Mouse (Mus musculus): ENCODE measurements around the gene Fus. TPM values are rescaled to one million over a fixed set of nuclear protein-coding genes. Genes with fewer than 3 reads are reported as not detected.
"Not testable (repeated sequence)": the region's sequence is repeated elsewhere in the genome, so short reads cannot be mapped to it uniquely, and the experiment has no call there.

Gene Fus
- polyA plus RNA-seq, 1 experiment: 380 TPM

- Histone ChIP-seq H3K27ac (ENCODE audit: insufficient read depth, low read length) (no peak overlapping the region), H3K4me3 (ENCODE audit: insufficient read depth, low read length) (peak overlapping the region; percentile 72), H3K4me1 (ENCODE audit: control insufficient read depth, insufficient read depth, low read length) (no peaks in the 10 kb centered on the region)
- TF ChIP-seq CTCF (IDR thresholded peaks at IDR 0.05; ENCODE audit: extremely low read depth, insufficient read depth, low read length) (no peak), POLR2A (IDR thresholded peaks at IDR 0.05; ENCODE audit: extremely low read depth, insufficient read depth, low read length) (no peak)
Observed at GRCm38 (mm10) chr7:127936216-127936884, 30.9 kb upstream of the Fus start.

GRCm38 (mm10) chr7:127942097-127942496 is 25.2 kb upstream of the Fus start:
- H3K27ac ChIP-seq (ENCODE audit: insufficient read depth, low read length); H3K4me3 ChIP-seq (ENCODE audit: insufficient read depth, low read length); H3K4me1 ChIP-seq (ENCODE audit: control insufficient read depth, insufficient read depth, low read length): not testable (repeated sequence)

- Histone ChIP-seq H3K4me1 (ENCODE audit: control insufficient read depth, insufficient read depth, low read length) (no peaks in the 10 kb centered on the region), H3K4me3 (ENCODE audit: insufficient read depth, low read length) (no peak overlapping the region), H3K27ac (ENCODE audit: insufficient read depth, low read length) (no peak overlapping the region)
- no peak for TF ChIP-seq CTCF (IDR thresholded peaks at IDR 0.05; ENCODE audit: extremely low read depth, insufficient read depth, low read length)
- no peak for TF ChIP-seq POLR2A (IDR thresholded peaks at IDR 0.05; ENCODE audit: extremely low read depth, insufficient read depth, low read length)
Observed at GRCm38 (mm10) chr7:127944614-127945013, 22.6 kb upstream of the Fus start.

DNA sequence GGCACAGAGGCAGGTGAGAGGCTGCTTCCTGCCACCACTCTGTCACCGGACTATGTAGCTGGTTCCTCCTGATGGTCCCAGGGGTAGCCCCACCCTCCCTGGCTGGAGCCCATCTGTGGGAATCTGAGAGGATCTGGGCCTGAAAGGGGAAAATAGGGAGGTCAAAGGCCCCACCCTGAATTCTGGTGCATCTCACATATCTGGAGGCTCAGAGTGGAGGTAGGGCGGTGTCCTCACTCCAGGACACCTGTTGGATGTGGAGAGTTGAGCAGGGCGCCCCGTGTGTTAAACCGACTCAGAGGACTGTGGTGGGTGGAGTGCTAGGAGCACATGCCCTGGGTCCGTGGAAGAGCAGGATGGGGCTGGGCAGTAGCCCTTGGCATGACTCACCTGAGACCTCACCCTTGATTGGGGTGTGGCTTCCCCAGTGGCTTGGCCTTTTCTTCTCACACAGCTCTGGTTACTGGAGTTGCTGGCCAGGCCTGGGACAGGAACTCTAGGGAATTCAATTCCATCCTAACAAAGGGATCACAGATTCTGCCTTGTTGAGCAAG is 20.7 kb upstream of the Fus start, which contains the start of gene Prss36:
Prss36 (minus strand) TSS at position 256 of the 554 bp plus-strand sequence.
- H3K27ac ChIP-seq (ENCODE audit: insufficient read depth, low read length): no peak within 1 kb of the TSS
- no peaks in the 10 kb centered on the region for H3K4me1 ChIP-seq (ENCODE audit: control insufficient read depth, insufficient read depth, low read length)
- no peak for TF ChIP-seq CTCF (IDR thresholded peaks at IDR 0.05; ENCODE audit: extremely low read depth, insufficient read depth, low read length)
- no peak for TF ChIP-seq POLR2A (IDR thresholded peaks at IDR 0.05; ENCODE audit: extremely low read depth, insufficient read depth, low read length)
- H3K4me3 ChIP-seq (ENCODE audit: insufficient read depth, low read length): no peak within 1 kb of the TSS

DNA sequence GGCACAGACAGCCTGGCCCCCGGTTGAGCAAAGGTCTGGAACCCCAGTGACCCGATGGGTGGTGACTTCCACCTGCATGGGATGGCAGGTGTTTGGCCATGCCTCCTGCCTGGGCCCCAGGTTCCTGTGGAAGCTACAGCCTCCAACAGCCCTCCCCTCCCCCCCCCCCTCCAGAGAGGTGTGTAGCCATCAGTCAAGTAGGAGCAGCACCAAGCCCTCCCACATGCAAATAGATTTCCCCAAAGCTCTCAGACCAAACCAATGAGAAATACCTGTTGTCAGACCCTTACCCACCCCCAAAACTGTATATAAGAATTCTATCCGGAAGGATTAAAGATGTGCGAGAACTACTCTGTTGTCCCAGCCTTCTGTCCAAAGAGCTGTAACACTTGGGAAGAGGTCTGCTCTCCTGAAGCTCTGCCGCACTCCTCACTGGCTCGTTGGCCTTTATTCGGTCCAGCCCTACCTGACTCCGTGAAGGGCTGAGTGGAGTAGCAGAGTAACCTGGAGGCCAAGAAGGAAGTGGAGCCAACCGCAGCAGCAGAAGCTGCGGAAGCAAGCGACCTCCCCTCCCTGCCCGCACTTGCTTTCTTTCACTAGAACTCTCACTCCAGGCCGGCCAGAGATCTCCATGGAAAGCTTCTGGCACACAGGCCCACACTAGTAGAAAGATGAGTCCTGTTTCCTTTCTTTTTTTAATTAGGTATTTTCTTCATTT is 14.2 kb upstream of the Fus start:
- TF ChIP-seq POLR2A (IDR thresholded peaks at IDR 0.05; ENCODE audit: extremely low read depth, insufficient read depth, low read length): no peak
- TF ChIP-seq CTCF (IDR thresholded peaks at IDR 0.05; ENCODE audit: extremely low read depth, insufficient read depth, low read length): no peak
- H3K27ac ChIP-seq (ENCODE audit: insufficient read depth, low read length): no peak overlapping the region
- no peak overlapping the region for H3K4me3 ChIP-seq (ENCODE audit: insufficient read depth, low read length)
- no peaks in the 10 kb centered on the region for H3K4me1 ChIP-seq (ENCODE audit: control insufficient read depth, insufficient read depth, low read length)

- no peak overlapping the region for H3K27ac ChIP-seq (ENCODE audit: insufficient read depth, low read length)
- H3K4me1 ChIP-seq (ENCODE audit: control insufficient read depth, insufficient read depth, low read length): no peaks in the 10 kb centered on the region
- H3K4me3 ChIP-seq (ENCODE audit: insufficient read depth, low read length): no peak overlapping the region
- TF ChIP-seq POLR2A (IDR thresholded peaks at IDR 0.05; ENCODE audit: extremely low read depth, insufficient read depth, low read length) (no peak), CTCF (IDR thresholded peaks at IDR 0.05; ENCODE audit: extremely low read depth, insufficient read depth, low read length) (no peak)
Observed at GRCm38 (mm10) chr7:127959364-127959763, 7.9 kb upstream of the Fus start.

- H3K4me1 ChIP-seq (ENCODE audit: control insufficient read depth, insufficient read depth, low read length): peaks cover 5% of the 10 kb centered on the region
- peak overlapping the region; percentile 98 for H3K27ac ChIP-seq (ENCODE audit: insufficient read depth, low read length)
- peak overlapping the region; percentile 89 for H3K4me3 ChIP-seq (ENCODE audit: insufficient read depth, low read length)
- TF ChIP-seq POLR2A (IDR thresholded peaks at IDR 0.05; ENCODE audit: extremely low read depth, insufficient read depth, low read length): no peak
- TF ChIP-seq CTCF (IDR thresholded peaks at IDR 0.05; ENCODE audit: extremely low read depth, insufficient read depth, low read length): no peak
Observed at GRCm38 (mm10) chr7:127966371-127966918, 812 bp upstream of the Fus start.

- TF ChIP-seq POLR2A (IDR thresholded peaks at IDR 0.05; ENCODE audit: extremely low read depth, insufficient read depth, low read length): peak; percentile 37; the same call in 1 of the 2 replicates
- no peak for TF ChIP-seq CTCF (IDR thresholded peaks at IDR 0.05; ENCODE audit: extremely low read depth, insufficient read depth, low read length)
- no peak overlapping the region for H3K27ac ChIP-seq (ENCODE audit: insufficient read depth, low read length)
- peaks cover 5% of the 10 kb centered on the region for H3K4me1 ChIP-seq (ENCODE audit: control insufficient read depth, insufficient read depth, low read length)
- peak overlapping the region; percentile 89 for H3K4me3 ChIP-seq (ENCODE audit: insufficient read depth, low read length)
Observed at GRCm38 (mm10) chr7:127967922-127968828, 918 bp downstream of the Fus start.

DNA sequence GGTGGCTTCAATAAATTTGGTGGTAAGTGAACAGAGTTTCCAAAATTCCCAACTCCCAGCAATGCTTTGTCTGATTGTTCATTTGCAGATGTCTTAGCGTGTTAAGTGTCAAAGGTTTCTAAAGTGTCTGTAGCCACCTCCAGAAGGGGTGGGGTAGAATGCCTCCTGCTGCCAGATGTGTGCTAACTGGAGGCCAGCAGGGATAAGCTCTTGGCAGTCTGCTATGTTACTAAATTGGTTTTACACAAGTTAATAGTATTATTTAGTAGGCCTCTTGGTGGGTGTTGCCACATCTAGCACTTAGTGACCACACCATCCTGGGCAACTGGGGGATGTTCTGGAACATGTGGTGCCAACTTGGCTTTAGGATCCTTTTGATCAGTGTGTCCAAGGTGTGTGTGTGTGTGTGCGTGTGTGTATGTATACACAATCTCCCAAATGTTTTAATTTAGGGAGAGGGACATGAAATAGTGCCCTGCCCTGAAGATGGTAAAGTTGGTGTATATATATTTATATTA is 7.2 kb downstream of the Fus start:
- TF ChIP-seq POLR2A (IDR thresholded peaks at IDR 0.05; ENCODE audit: extremely low read depth, insufficient read depth, low read length): no peak
- no peak for TF ChIP-seq CTCF (IDR thresholded peaks at IDR 0.05; ENCODE audit: extremely low read depth, insufficient read depth, low read length)
- no peak overlapping the region for H3K4me3 ChIP-seq (ENCODE audit: insufficient read depth, low read length)
- H3K4me1 ChIP-seq (ENCODE audit: control insufficient read depth, insufficient read depth, low read length): peaks cover 2% of the 10 kb centered on the region; the same call in 1 of the 2 replicates
- H3K27ac ChIP-seq (ENCODE audit: insufficient read depth, low read length): no peak overlapping the region

All from cortical plate, adult 2 months (tissue).